Mouse (Mus musculus) cerebellum, adult 8-10 months (tissue): Measurements from ENCODE around the gene Btbd3.
A peak's percentile ranks its signal among the peaks of the same experiment; 100 is the strongest.
"Not testable (repeated sequence)": the region's sequence is repeated elsewhere in the genome, so short reads cannot be mapped to it uniquely, and the experiment has no call there.

Source experiments
- DNase-seq: peaks from one replicate; pipeline ENCODE4 v3.0.0; 2022

Gene Btbd3

DNA sequence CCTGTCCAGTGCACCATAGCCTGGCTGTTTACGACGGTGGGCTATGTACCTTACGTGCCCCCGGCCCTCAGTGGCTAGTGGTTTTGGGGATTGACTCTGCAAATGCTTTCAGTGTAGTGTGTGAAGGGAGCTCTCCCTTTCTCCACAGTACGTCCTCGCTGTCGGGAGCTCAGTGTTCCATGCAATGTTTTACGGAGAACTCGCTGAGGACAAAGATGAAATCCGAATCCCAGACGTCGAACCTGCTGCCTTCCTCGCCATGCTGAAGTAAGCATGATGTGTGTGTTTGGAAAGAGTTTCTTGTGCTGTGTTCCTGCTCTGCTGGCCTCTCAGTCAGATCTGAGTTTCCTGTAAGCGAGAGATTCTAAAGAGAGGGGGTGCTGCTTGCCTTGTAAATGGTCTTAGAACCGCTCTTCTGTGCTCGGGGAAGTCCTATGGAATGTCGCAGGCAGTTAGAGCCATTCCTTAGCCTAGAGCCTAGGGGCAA lies 23.9 kb downstream of the Btbd3 start:
- DNase-seq: peak; percentile 60

DNA sequence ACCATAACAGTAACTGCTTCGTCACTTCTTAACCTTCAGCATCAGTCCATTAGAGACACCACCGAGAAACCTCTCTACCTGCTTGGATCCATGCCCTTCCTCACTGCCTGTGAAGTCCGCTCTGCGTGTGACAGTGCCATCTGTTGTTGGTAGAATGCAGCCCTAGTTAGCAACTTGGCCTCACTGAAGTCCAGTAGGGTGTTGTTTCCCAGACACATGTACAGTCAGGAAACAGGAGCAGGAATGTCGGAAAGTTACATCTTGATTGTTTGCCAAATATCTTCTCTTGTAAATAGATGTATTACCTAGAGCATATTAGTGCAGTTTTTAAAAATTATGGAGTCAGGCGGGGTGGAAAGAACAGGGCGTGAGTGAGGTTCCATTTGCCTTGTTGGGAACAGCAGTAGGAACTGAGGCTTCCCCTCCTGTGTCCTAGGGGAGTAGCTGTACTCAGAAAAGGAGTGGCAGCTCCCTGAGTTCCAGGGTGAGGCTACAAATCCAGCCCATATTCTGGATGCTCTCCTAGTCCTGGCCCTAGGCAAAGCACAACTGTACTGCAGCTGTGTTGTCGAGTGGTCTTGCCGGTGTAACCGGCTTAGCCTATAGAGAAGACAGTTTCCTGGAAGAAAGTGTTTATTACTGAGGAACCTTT lies 25.3 kb downstream of the Btbd3 start:
- peak; percentile 90 for DNase-seq

GRCm38 (mm10) chr2:138283372-138283771 lies 27.0 kb downstream of the Btbd3 start:
- peak; percentile 67 for DNase-seq

DNA sequence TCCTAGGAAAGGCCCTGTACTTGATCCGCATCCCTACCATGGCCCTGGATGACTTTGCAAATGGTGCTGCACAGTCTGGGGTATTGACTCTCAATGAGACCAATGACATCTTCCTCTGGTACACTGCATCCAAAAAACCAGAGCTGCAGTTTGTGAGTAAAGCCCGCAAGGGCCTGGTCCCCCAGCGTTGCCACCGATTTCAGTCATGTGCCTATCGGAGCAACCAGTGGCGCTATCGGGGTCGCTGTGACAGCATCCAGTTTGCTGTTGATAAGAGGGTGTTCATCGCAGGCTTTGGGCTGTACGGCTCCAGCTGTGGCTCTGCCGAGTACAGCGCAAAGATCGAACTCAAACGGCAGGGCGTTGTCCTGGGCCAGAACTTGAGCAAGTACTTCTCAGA lies 27.5 kb downstream of the Btbd3 start:
- peak; percentile 37 for DNase-seq

DNA sequence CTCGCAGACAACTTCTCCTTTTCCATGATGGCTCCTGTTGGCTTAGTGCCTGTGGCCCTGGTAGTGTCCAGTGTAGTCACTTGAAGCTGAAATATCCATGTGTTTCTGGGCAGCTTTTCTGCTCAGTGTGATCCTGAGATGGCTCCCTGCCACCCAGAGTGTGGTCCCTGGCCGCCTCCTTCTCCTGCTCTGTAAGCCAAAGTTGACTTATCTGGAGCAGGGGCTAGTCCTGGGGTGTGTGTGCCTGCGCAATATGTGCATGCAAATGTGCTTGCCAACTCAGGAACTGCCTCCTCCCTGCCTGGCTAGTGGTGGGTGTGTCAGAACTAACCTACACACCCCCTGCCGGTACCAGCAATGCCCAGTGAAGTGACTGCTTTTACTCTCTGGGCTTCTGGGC lies 29.4 kb downstream of the Btbd3 start:
- DNase-seq: peak; percentile 80

GRCm38 (mm10) chr2:138290154-138290553 lies 33.8 kb downstream of the Btbd3 start:
- DNase-seq: no peak

- no peak for DNase-seq
Observed at GRCm38 (mm10) chr2:138294286-138294685, 37.9 kb downstream of the Btbd3 start.

DNA sequence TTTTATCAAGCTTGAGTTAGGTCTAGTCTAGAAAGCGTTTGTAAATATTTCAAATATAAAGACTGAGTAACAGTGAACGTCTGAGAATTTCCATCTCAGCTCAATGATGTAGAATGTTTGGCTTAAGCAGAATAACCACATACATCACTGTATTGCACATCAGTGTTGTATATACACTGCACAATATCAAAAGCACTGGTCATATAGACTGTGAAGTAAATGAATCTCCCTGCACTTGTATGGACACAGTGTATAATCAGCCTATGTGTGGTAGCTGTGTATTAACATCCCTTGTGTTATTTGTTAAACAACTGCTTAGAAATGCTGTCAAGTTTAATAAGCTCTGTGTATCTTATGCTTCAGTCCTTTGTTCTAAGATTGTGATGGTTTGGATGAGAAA lies 49.9 kb downstream of the Btbd3 start:
- DNase-seq: no peak

DNA sequence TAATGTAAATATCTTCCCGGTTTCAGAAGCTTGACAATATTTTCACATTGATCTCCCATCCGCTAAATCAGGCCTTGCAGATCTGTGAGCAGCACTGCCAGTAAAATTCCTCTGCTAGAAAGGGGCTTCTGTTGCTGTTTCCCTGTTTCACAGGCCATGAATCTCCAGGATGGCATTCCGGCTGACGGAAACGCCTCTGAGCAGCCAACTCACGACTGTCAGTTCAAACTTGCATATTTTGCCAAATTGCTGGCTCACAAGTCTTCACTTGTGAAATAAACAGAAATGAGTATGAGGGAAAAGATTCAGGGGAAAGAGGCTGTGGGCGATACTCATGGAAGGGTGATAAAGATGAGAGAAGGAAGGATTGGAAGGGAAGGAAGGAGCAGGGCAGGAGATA lies 59.3 kb downstream of the Btbd3 start:
- no peak for DNase-seq

DNA sequence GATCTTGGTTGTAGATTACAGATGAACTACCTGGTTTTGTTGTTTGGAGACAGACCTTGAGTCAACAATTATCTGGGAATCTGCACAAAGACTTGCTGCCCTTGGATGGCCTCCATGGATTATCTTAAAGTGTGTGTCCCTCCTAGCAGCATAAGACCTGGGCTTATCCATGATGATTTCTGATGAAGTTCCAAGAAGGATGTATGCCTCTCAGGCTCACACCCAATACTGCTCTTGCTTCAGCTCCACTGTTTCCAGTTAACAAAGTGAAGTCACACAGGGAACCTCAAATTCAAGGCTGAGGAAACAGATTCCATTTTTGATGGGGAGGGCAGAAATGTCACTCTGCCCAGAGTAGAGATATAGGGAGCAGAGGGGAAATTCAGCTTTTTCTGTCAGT lies 64.0 kb downstream of the Btbd3 start:
- DNase-seq: no peak

- DNase-seq: no peak
Observed at GRCm38 (mm10) chr2:138321041-138321481, 64.7 kb downstream of the Btbd3 start.

DNA sequence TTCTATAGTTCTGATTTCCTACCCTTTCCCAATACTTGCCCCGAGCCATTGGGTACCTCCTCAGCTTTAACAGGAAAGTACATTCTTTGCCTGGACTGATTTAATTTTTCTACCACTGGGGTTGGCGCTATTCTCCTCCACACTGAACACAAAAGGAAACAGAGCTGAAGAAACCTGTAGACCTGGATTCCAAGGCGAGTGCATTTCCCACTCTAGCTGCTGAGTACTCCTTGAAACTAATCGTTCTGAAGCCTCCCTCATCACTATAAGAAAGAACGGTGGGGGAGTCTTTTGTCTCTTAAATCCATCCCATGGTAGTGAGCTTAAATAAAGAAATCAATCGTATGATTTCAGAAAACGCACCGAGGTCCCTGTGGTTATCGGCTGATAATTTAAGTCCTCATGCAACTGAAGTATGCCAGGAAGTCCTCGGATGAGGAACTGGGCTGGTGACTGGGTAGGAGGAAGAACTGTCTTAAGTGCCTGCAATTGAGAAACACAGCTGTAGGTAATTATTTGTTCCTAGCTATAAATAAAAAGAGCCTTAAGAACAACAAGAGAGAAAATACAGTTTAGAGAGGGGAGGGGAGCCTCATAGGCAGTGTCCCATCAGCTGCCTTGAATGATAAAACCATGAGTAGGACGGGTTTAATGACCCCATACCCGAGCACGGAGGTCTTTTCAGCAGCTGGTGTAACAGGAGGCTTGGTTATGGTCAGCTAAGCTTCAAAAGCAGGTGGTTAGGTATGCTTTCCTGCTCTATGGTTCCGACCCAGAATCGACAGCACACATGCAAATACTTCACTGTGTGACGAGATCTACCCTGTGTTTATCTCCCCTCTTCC lies 66.1 kb downstream of the Btbd3 start:
- no peak for DNase-seq

DNA sequence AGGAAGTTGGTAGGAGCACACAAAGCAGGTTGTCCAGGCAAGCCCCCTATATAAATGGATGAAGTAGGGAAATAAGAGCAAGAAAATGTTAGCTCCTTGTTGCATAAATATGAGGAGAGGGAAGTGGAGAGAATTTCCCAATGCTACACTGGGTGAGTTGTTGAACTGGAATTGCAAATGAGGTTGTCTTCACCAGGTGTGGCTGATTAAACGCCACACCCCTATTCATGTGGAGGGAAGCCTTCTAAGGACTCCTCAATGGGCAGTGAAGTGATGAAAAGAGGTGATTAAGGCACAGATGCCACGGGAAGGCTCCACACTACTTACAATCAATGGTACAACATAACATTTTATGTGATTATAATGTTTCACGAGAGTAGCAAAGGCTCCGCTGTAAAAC lies 70.0 kb downstream of the Btbd3 start:
- DNase-seq: no peak

DNA sequence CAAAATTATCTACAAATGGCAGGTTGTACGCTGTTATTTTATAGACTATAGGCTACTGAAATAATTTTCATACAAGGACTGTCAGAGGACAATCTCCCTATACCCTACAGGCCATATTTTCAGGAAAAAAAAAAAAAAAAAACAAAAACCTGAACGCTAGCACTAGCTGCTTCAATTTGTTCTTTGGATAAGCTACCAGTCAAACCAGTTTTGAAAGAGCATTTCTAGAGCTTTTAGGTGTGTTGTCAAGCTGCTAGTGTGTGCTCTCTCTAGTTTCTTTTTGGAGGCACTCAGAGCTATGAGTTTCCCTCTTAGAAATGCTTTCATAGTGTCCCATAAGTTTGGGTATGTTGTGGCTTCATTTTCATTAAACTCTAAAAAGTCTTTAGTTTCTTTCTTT lies 77.8 kb downstream of the Btbd3 start:
- DNase-seq: not testable (repeated sequence)

GRCm38 (mm10) chr2:138337886-138338494 lies 81.6 kb downstream of the Btbd3 start:
- no peak for DNase-seq

DNA sequence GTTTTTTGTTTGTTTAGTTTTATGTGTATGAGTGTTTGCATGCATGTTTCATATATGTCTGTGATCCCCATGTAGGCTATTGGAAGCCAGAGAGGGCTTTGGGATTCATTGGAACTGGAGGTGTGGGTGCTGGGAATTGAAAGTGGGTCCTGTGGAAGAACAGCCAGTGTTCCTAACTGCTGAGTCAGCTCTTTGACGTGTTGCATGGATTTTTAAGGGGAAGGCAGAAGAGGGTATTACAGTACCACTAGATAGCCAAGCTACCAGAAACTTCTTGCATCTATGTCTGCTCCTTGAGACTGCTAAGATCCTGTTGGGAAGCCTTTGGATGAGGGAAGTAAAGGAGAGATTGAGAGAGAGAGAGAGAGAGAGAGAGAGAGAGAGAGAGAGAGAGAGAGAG lies 82.2 kb downstream of the Btbd3 start:
- no peak for DNase-seq

- DNase-seq: no peak
Observed at GRCm38 (mm10) chr2:138355366-138355765, 99.0 kb downstream of the Btbd3 start.

GRCm38 (mm10) chr2:138362474-138362873 lies 106.1 kb downstream of the Btbd3 start:
- DNase-seq: no peak

DNA sequence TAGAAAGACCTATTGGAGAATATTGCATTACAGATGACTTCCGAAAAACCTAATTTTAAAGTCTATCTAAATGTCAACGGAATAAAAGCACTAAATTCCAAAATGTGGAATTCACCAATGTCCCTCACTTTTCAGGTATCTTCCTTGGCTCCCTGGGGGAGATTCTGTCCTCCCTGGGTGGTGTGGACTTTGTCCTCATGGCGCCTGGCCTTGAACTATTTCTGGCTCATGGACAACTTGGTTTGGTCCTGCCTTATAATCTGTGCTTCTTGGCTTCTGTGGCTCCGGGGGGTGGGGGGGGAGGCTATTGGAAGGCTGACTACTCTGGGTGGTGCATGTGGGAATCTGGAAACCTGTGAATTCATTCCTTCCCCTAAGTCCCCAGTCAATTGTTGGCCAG lies 109.0 kb downstream of the Btbd3 start:
- no peak for DNase-seq

GRCm38 (mm10) chr2:138374556-138374955 lies 118.2 kb downstream of the Btbd3 start:
- peak; percentile 48 for DNase-seq

DNA sequence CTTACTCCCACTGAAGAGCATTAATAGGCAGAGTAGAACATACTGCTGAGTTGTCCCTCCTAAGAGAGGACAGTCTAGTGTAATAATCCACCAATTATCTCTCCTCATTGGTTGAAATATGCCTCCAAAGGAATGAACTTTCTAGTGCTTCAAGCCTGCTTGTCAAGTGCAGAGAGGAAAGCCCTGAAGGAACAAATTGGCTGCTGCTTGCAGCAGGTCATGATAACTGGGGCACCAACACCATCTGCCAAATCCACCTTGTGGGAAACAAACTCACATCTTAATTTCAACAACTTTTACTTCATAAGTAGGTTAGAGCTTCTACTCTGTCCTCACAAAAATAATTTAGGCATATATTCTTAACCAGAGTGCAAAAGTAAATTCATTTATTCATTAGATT lies 122.5 kb downstream of the Btbd3 start:
- no peak for DNase-seq

GRCm38 (mm10) chr2:138384762-138385161 lies 128.4 kb downstream of the Btbd3 start:
- no peak for DNase-seq

GRCm38 (mm10) chr2:138388591-138388990 lies 132.2 kb downstream of the Btbd3 start:
- peak; percentile 44 for DNase-seq

- DNase-seq: peak; percentile 49
Observed at GRCm38 (mm10) chr2:138403046-138403445, 146.7 kb downstream of the Btbd3 start.
